Mouse (Mus musculus): ENCODE measurements at regions not wholly inside any gene's neighbourhood (a gene's known extent, or its start where the extent isn't known, plus 50 kb on each side); places are given as distances from the start of the nearest gene placed in this dataset.

- TF ChIP-seq POLR2A (IDR thresholded peaks at IDR 0.05; ENCODE audit: low read depth, low read length) (no peak), CTCF (IDR thresholded peaks at IDR 0.05; ENCODE audit: borderline replicate concordance, insufficient read depth, low read length) (no peak)
These were observed 151.4 kb upstream of the Gm15294 start for GRCm38 (mm10) chrX:142026402-142026801.

DNA sequence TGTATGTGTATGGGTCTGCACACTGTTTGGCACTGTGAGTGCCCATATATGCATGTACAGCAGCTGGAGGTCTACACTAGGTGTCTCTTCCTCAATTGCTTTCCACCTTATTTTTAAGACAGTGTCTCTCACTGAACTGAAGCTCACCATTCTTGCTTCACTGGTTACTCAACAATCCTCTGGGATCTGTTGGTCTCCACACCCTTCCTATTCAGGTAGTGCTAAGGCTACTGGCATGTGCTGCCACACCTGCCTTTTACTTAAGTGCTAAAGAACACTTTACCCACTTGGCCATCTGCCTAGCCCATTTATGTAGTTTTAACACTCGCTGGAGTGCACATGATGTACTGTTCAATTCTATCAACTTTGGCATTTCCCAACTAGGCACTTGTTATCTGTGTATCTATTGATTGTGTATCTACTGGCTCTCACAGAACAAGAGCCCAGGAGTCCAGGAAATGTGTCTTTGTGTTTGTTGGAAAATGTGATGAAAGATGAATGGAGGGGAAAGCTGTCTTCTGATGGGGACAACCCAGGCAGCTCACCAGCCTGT, 123.3 kb upstream of the Gm15294 start:
- Histone ChIP-seq H3K4me3 (ENCODE audit: insufficient read depth, low read length) (no peak overlapping the region), H3K4me1 (ENCODE audit: control insufficient read depth, insufficient read depth, low read length) (no peaks in the 10 kb centered on the region), H3K27ac (ENCODE audit: insufficient read depth, low read length) (no peak overlapping the region)
- no peak for TF ChIP-seq CTCF (IDR thresholded peaks at IDR 0.05; ENCODE audit: borderline replicate concordance, insufficient read depth, low read length)
- no peak for TF ChIP-seq POLR2A (IDR thresholded peaks at IDR 0.05; ENCODE audit: low read depth, low read length)

More at GRCm38 (mm10) chrX:142026402-142026801, 151.4 kb upstream of the Gm15294 start:
- Histone ChIP-seq H3K27ac (ENCODE audit: insufficient read depth, low read length) (peak overlapping the region; percentile 13; the same call in 1 of the 2 replicates), H3K4me3 (ENCODE audit: insufficient read depth, low read length) (no peak overlapping the region), H3K4me1 (ENCODE audit: control insufficient read depth, insufficient read depth, low read length) (no peaks in the 10 kb centered on the region)
